Mouse (Mus musculus): Measurements from ENCODE around the gene She. TPM values are rescaled to one million over a fixed set of nuclear protein-coding genes. Genes with fewer than 3 reads are reported as not detected.

The She gene
- total RNA-seq, 1 experiment from 2014 or later: not detected

GRCm38 (mm10) chr3:89810841-89811240, 20.3 kb upstream of the She start:
- ATAC-seq (replicated peaks; ENCODE audit: insufficient number of reproducible peaks, low FRiP score, low TSS enrichment, poor library complexity, severe bottlenecking): no peak

- ATAC-seq (replicated peaks; ENCODE audit: insufficient number of reproducible peaks, low FRiP score, low TSS enrichment, poor library complexity, severe bottlenecking): no peak
Observed at GRCm38 (mm10) chr3:89812166-89812565, 19.0 kb upstream of the She start.

- ATAC-seq (replicated peaks; ENCODE audit: insufficient number of reproducible peaks, low FRiP score, low TSS enrichment, poor library complexity, severe bottlenecking): no peak
Observed at GRCm38 (mm10) chr3:89814051-89814450, 17.1 kb upstream of the She start.

GRCm38 (mm10) chr3:89817056-89817455, 14.1 kb upstream of the She start:
- ATAC-seq (replicated peaks; ENCODE audit: insufficient number of reproducible peaks, low FRiP score, low TSS enrichment, poor library complexity, severe bottlenecking): no peak

- no peak for ATAC-seq (replicated peaks; ENCODE audit: insufficient number of reproducible peaks, low FRiP score, low TSS enrichment, poor library complexity, severe bottlenecking)
Observed at GRCm38 (mm10) chr3:89818605-89819004, 12.6 kb upstream of the She start.

- no peak for ATAC-seq (replicated peaks; ENCODE audit: insufficient number of reproducible peaks, low FRiP score, low TSS enrichment, poor library complexity, severe bottlenecking)
Observed at GRCm38 (mm10) chr3:89819897-89820296, 11.3 kb upstream of the She start.

GRCm38 (mm10) chr3:89820311-89821095, 10.7 kb upstream of the She start:
- ATAC-seq (replicated peaks; ENCODE audit: insufficient number of reproducible peaks, low FRiP score, low TSS enrichment, poor library complexity, severe bottlenecking): no peak

GRCm38 (mm10) chr3:89821096-89821513, 10.1 kb upstream of the She start:
- no peak for ATAC-seq (replicated peaks; ENCODE audit: insufficient number of reproducible peaks, low FRiP score, low TSS enrichment, poor library complexity, severe bottlenecking)

- ATAC-seq (replicated peaks; ENCODE audit: insufficient number of reproducible peaks, low FRiP score, low TSS enrichment, poor library complexity, severe bottlenecking): no peak
Observed at GRCm38 (mm10) chr3:89821548-89822480, 9.4 kb upstream of the She start.

- no peak for ATAC-seq (replicated peaks; ENCODE audit: insufficient number of reproducible peaks, low FRiP score, low TSS enrichment, poor library complexity, severe bottlenecking)
Observed at GRCm38 (mm10) chr3:89823594-89823993, 7.6 kb upstream of the She start.

GRCm38 (mm10) chr3:89826295-89826694, 4.9 kb upstream of the She start:
- no peak for ATAC-seq (replicated peaks; ENCODE audit: insufficient number of reproducible peaks, low FRiP score, low TSS enrichment, poor library complexity, severe bottlenecking)

GRCm38 (mm10) chr3:89835362-89835761, 4.2 kb downstream of the She start:
- ATAC-seq (replicated peaks; ENCODE audit: insufficient number of reproducible peaks, low FRiP score, low TSS enrichment, poor library complexity, severe bottlenecking): no peak; the same call in 1 of the 2 replicates

- ATAC-seq (replicated peaks; ENCODE audit: insufficient number of reproducible peaks, low FRiP score, low TSS enrichment, poor library complexity, severe bottlenecking): no peak
Observed at GRCm38 (mm10) chr3:89842258-89842657, 11.1 kb downstream of the She start.

- peak; percentile 94 for ATAC-seq (replicated peaks; ENCODE audit: insufficient number of reproducible peaks, low FRiP score, low TSS enrichment, poor library complexity, severe bottlenecking)
Observed at GRCm38 (mm10) chr3:89843148-89843547, 12.0 kb downstream of the She start.

- ATAC-seq (replicated peaks; ENCODE audit: insufficient number of reproducible peaks, low FRiP score, low TSS enrichment, poor library complexity, severe bottlenecking): no peak
Observed at GRCm38 (mm10) chr3:89845814-89846213, 14.6 kb downstream of the She start.

GRCm38 (mm10) chr3:89847126-89847525, 16.0 kb downstream of the She start:
- ATAC-seq (replicated peaks; ENCODE audit: insufficient number of reproducible peaks, low FRiP score, low TSS enrichment, poor library complexity, severe bottlenecking): no peak

GRCm38 (mm10) chr3:89847596-89847995, 16.4 kb downstream of the She start:
- ATAC-seq (replicated peaks; ENCODE audit: insufficient number of reproducible peaks, low FRiP score, low TSS enrichment, poor library complexity, severe bottlenecking): no peak

GRCm38 (mm10) chr3:89848083-89848482, 16.9 kb downstream of the She start:
- ATAC-seq (replicated peaks; ENCODE audit: insufficient number of reproducible peaks, low FRiP score, low TSS enrichment, poor library complexity, severe bottlenecking): no peak

GRCm38 (mm10) chr3:89853752-89854151, 22.6 kb downstream of the She start:
- ATAC-seq (replicated peaks; ENCODE audit: insufficient number of reproducible peaks, low FRiP score, low TSS enrichment, poor library complexity, severe bottlenecking): no peak

GRCm38 (mm10) chr3:89857353-89857752, 26.2 kb downstream of the She start:
- no peak for ATAC-seq (replicated peaks; ENCODE audit: insufficient number of reproducible peaks, low FRiP score, low TSS enrichment, poor library complexity, severe bottlenecking)

All from monocyte, adult 5-6 weeks (primary cell).